Comparison of ENCODE assay signal across 9 mouse cellular contexts in genomic region chr14:25476453-25476852, GRCm38 (mm10). TPM values are rescaled to one million over a fixed set of nuclear protein-coding genes. Genes with fewer than 3 reads are reported as not detected.
DNase-seq lines count a peak whose midpoint lies in the region; ATAC-seq lines count a peak whose summit lies in the region.
"Had no signal": no experiment of that assay in that cellular context is flagged by ENCODE, and none has a peak within 500 bp of the region (broad histone marks: within the 10 kb centered on the region; RNA-seq: fewer than 3 reads in every experiment).

No protein-coding gene starts in this region.

- no peak overlapping the region for H3K9ac ChIP-seq in forebrain, embryonic 11.5 days (ENCODE audit: low read length)

- H3K36me3 ChIP-seq in forebrain, embryonic 10.5 days (replicated peaks), result peaks cover 34% of the 10 kb centered on the region
- H3K36me3 ChIP-seq in forebrain, embryonic 11.5 days (ENCODE audit: control insufficient read depth, insufficient read depth, low read length), result no peaks in the 10 kb centered on the region; the same call in 1 of the 2 replicates
- H3K36me3 ChIP-seq in megakaryocyte, embryonic 14.5 days (replicated peaks; ENCODE audit: low read length), result peaks cover 38% of the 10 kb centered on the region
- H3K36me3 ChIP-seq in limb, embryonic 10.5 days, result peaks cover 32% of the 10 kb centered on the region

- H3K4me2 ChIP-seq in forebrain, embryonic 11.5 days (ENCODE audit: low read depth, low read length, severe bottlenecking), result no peak overlapping the region

- 85% methylated on average over 3 of the region's 3 CpGs for WGBS in forebrain, embryonic 10.5 days
- WGBS in forebrain, embryonic 11.5 days, result 83% methylated on average over 3 of the region's 3 CpGs
- 84% methylated on average over 3 of the region's 3 CpGs for WGBS in limb, embryonic 10.5 days

- H3K4me3 ChIP-seq in forebrain, embryonic 10.5 days, result no peak overlapping the region
- no peak overlapping the region for H3K4me3 ChIP-seq in forebrain, embryonic 11.5 days (ENCODE audit: low read depth, low read length)
- peak overlapping the region; percentile 24 for H3K4me3 ChIP-seq in megakaryocyte, embryonic 14.5 days (replicated peaks)
- H3K4me3 ChIP-seq in limb, embryonic 10.5 days, result no peak overlapping the region

- H3K9me3 ChIP-seq in forebrain, embryonic 10.5 days, result no peaks in the 10 kb centered on the region
- H3K9me3 ChIP-seq in forebrain, embryonic 11.5 days (ENCODE audit: control insufficient read depth, low read length), result no peaks in the 10 kb centered on the region
- no peaks in the 10 kb centered on the region for H3K9me3 ChIP-seq in megakaryocyte, embryonic 14.5 days
- no peaks in the 10 kb centered on the region for H3K9me3 ChIP-seq in limb, embryonic 10.5 days (replicated peaks)

- peak overlapping the region; percentile 54; the same call in 1 of the 2 replicates for H3K27ac ChIP-seq in forebrain, embryonic 10.5 days
- no peak overlapping the region for H3K27ac ChIP-seq in forebrain, embryonic 11.5 days (ENCODE audit: low read depth, low read length)
- H3K27ac ChIP-seq in limb, embryonic 10.5 days, result 0 out of 2 replicates have a peak overlapping the region, but pooled peaks have one; percentile 31

- ATAC-seq in forebrain, embryonic 11.5 days (replicated peaks; ENCODE audit: low FRiP score), result no peak
- ATAC-seq in megakaryocyte, adult 5-6 weeks (ENCODE audit: poor library complexity, severe bottlenecking), result no peak
- ATAC-seq in granulocyte monocyte progenitor cell, adult 5-6 weeks (replicated peaks; ENCODE audit: poor library complexity, severe bottlenecking), result no peak

- DNase-seq in forebrain, embryonic 10.5 days (ENCODE audit: extremely low spot score, low spot score), result no peak
- DNase-seq in forebrain, embryonic 11.5 days (ENCODE audit: low spot score), result no peak
- no peak for DNase-seq in limb, embryonic 10.5 days (ENCODE audit: low spot score)
- DNase-seq in urinary bladder, postnatal 25 days (ENCODE audit: low spot score), result peak; percentile 54
- no peak for DNase-seq in right cerebral cortex, postnatal 10 days (ENCODE audit: low spot score in 2 of 2)
- DNase-seq: kidney, adult 11 months had no signal

- peaks cover 100% of the 10 kb centered on the region for H3K4me1 ChIP-seq in forebrain, embryonic 10.5 days
- H3K4me1 ChIP-seq in forebrain, embryonic 11.5 days (replicated peaks; ENCODE audit: control insufficient read depth, insufficient read depth, low read length), result peaks cover 41% of the 10 kb centered on the region
- peaks cover 100% of the 10 kb centered on the region for H3K4me1 ChIP-seq in megakaryocyte, embryonic 14.5 days
- H3K4me1 ChIP-seq in limb, embryonic 10.5 days, result peaks cover 96% of the 10 kb centered on the region

- no peaks in the 10 kb centered on the region for H3K27me3 ChIP-seq in forebrain, embryonic 10.5 days (ENCODE audit: poor library complexity, severe bottlenecking)
- no peaks in the 10 kb centered on the region for H3K27me3 ChIP-seq in forebrain, embryonic 11.5 days (ENCODE audit: control insufficient read depth, insufficient read depth, low read length)
- no peaks in the 10 kb centered on the region for H3K27me3 ChIP-seq in megakaryocyte, embryonic 14.5 days (replicated peaks)
- no peaks in the 10 kb centered on the region for H3K27me3 ChIP-seq in limb, embryonic 10.5 days (ENCODE audit: low read depth, poor library complexity, severe bottlenecking)

RNA-seq across cellular contexts. Expression of gene Zmiz1, which starts 17.5 kb away (rescaled TPM):
- 38.8 and 42.5 TPM in 2 replicates for polyA plus RNA-seq in forebrain, embryonic 10.5 days (2016; fragmentation: Nextera tagmentation; extraction: Ambion mirVana)
- polyA plus RNA-seq in forebrain, embryonic 11.5 days (2014; fragmentation: Nextera tagmentation; extraction: Ambion mirVana), result 70.1 and 71.2 TPM in 2 replicates
- polyA plus RNA-seq in megakaryocyte, embryonic 14.5 days (2012; ENCODE audit: insufficient read depth, low replicate concordance), result 18.1 and 54.1 TPM in 2 replicates
- 88.9 and 90.1 TPM in 2 replicates for total RNA-seq in megakaryocyte, adult 5-6 weeks (2015)
- total RNA-seq in megakaryocyte, adult 5-6 weeks (2017), result 11.4 and 15.6 TPM in 2 replicates
- 43.8 and 55.5 TPM in 2 replicates for polyA plus RNA-seq in limb, embryonic 10.5 days (2016; fragmentation: Nextera tagmentation; extraction: Ambion mirVana)
- total RNA-seq in granulocyte monocyte progenitor cell, adult 5-6 weeks (2014; fragmentation: Nextera tagmentation), result 93.2 and 97.4 TPM in 2 replicates
- 6.9 and 8.9 TPM in 2 replicates for total RNA-seq in granulocyte monocyte progenitor cell, adult 5-6 weeks (2017)
